Mouse (Mus musculus): ENCODE results near the gene Khk. TPM values are rescaled to one million over a fixed set of nuclear protein-coding genes. Genes with fewer than 3 reads are reported as not detected.

Gene Khk
- total RNA-seq, 2 experiments from 2014 or later, result 8.0 to 12.7 TPM

GRCm38 (mm10) chr5:30934725-30935461 is 13.7 kb downstream of the Khk start:
- peak in 1 of 2 experiments; percentile 27 for DNase-seq (ENCODE audit: low spot score in 2 of 2)

- no peak for DNase-seq (ENCODE audit: low spot score in 2 of 2)
Measured at GRCm38 (mm10) chr5:30943004-30943403, 21.8 kb downstream of the Khk start.

- DNase-seq (ENCODE audit: low spot score in 2 of 2), result no peak
Measured at GRCm38 (mm10) chr5:30944344-30944743, 23.1 kb downstream of the Khk start.

- peak; percentile 54 to 75 for DNase-seq (ENCODE audit: low spot score in 2 of 2)
Measured at GRCm38 (mm10) chr5:30944956-30945781, 23.9 kb downstream of the Khk start, which contains the start of gene Cgref1. Gene Cgref1, minus strand, starts transcription at chr5:30945591.

- DNase-seq (ENCODE audit: low spot score in 2 of 2), result no peak
Measured at GRCm38 (mm10) chr5:30948620-30949019, 27.4 kb downstream of the Khk start.

- DNase-seq (ENCODE audit: low spot score in 2 of 2), result peak; percentile 92 to 95
Measured at GRCm38 (mm10) chr5:30949654-30950326, 28.6 kb downstream of the Khk start.

GRCm38 (mm10) chr5:30950451-30950850 is 29.2 kb downstream of the Khk start:
- DNase-seq (ENCODE audit: low spot score in 2 of 2), result no peak

GRCm38 (mm10) chr5:30950922-30951321 is 29.7 kb downstream of the Khk start:
- DNase-seq (ENCODE audit: low spot score in 2 of 2), result no peak

- DNase-seq (ENCODE audit: low spot score in 2 of 2), result no peak
Measured at GRCm38 (mm10) chr5:30951706-30952105, 30.5 kb downstream of the Khk start.

- DNase-seq (ENCODE audit: low spot score in 2 of 2), result no peak
Measured at GRCm38 (mm10) chr5:30952551-30952950, 31.3 kb downstream of the Khk start.

- DNase-seq (ENCODE audit: low spot score in 2 of 2), result no peak
Measured at GRCm38 (mm10) chr5:30954065-30954464, 32.8 kb downstream of the Khk start.

- no peak for DNase-seq (ENCODE audit: low spot score in 2 of 2)
Measured at GRCm38 (mm10) chr5:30954556-30954955, 33.3 kb downstream of the Khk start.

- DNase-seq (ENCODE audit: low spot score in 2 of 2), result no peak
Measured at GRCm38 (mm10) chr5:30955751-30956150, 34.5 kb downstream of the Khk start.

- DNase-seq (ENCODE audit: low spot score in 2 of 2), result no peak
Measured at GRCm38 (mm10) chr5:30957891-30958290, 36.7 kb downstream of the Khk start.

GRCm38 (mm10) chr5:30959198-30959854 is 38.1 kb downstream of the Khk start:
- DNase-seq (ENCODE audit: low spot score in 2 of 2), result no peak

GRCm38 (mm10) chr5:30959966-30960501 is 38.8 kb downstream of the Khk start, which contains the start of gene Preb:
Gene Preb, minus strand, starts transcription at chr5:30960361.
- peak; percentile 99 to 100 for DNase-seq (ENCODE audit: low spot score in 2 of 2)

GRCm38 (mm10) chr5:30960814-30961213 is 39.6 kb downstream of the Khk start:
- DNase-seq (ENCODE audit: low spot score in 2 of 2), result no peak

- DNase-seq (ENCODE audit: low spot score in 2 of 2), result no peak
Measured at GRCm38 (mm10) chr5:30961545-30962505, 40.6 kb downstream of the Khk start.

- DNase-seq (ENCODE audit: low spot score in 2 of 2), result no peak
Measured at GRCm38 (mm10) chr5:30963916-30964315, 42.7 kb downstream of the Khk start.

GRCm38 (mm10) chr5:30966189-30966588 is 45.0 kb downstream of the Khk start:
- DNase-seq (ENCODE audit: low spot score in 2 of 2), result no peak
